Comparison of ENCODE assay signal across 15 mouse cellular contexts in genomic region chr10:43943736-43944135, GRCm38 (mm10). TPM values are rescaled to one million over a fixed set of nuclear protein-coding genes. Genes with fewer than 3 reads are reported as not detected.
A peak's percentile ranks its signal among the peaks of the same experiment; 100 is the strongest.
DNase-seq lines count a peak whose midpoint lies in the region; ATAC-seq and TF ChIP-seq lines count a peak whose summit lies in the region.
"Had no signal": no experiment of that assay in that cellular context is flagged by ENCODE, and none has a peak within 500 bp of the region (broad histone marks: within the 10 kb centered on the region; RNA-seq: fewer than 3 reads in every experiment).

No protein-coding gene starts in this region.

- no peak for ATAC-seq in hindbrain, embryonic 16.5 days
- ATAC-seq in lung, embryonic 14.5 days (ENCODE audit: insufficient read depth): no peak
- ATAC-seq: CD4-positive, CD25-positive, alpha-beta regulatory T cell, adult 4 months had no signal

- no peak overlapping the region for H3K4me2 ChIP-seq in hindbrain, embryonic 16.5 days (ENCODE audit: low read length)
- H3K4me2 ChIP-seq in lung, embryonic 14.5 days: no peak overlapping the region
- H3K4me2 ChIP-seq: embryonic facial prominence, embryonic 13.5 days; forebrain, embryonic 12.5 days; liver, embryonic 13.5 days had no signal

- no peak for TF ChIP-seq CTCF in lung, embryonic 14.5 days (IDR thresholded peaks at IDR 0.05; ENCODE audit: low read depth)

- no peak for DNase-seq in hindbrain, embryonic 10.5 days (ENCODE audit: low spot score)
- peak; percentile 9 for DNase-seq in lung, embryonic 14.5 days
- DNase-seq in lung, adult 18-20 months: no peak
- DNase-seq in Muller cell, postnatal 12 days (ENCODE audit: inconsistent ontology term): peak; percentile 89
- peak; percentile 21 to 38 for DNase-seq in kidney, postnatal 36 days
- no peak for DNase-seq in cerebellum, postnatal 25 days
- DNase-seq in urinary bladder, postnatal 14 days (ENCODE audit: low spot score): no peak
- DNase-seq: cerebellum, adult 9-11 months; liver, embryonic 13.5 days; lung, postnatal 4 days; thymus, adult 2 months had no signal

- H3K27me3 ChIP-seq in hindbrain, embryonic 10.5 days (ENCODE audit: insufficient read depth, poor library complexity, severe bottlenecking): no peaks in the 10 kb centered on the region
- H3K27me3 ChIP-seq in hindbrain, embryonic 16.5 days (replicated peaks; ENCODE audit: control insufficient read depth, insufficient read depth, low read length): no peaks in the 10 kb centered on the region
- H3K27me3 ChIP-seq in lung, embryonic 14.5 days (ENCODE audit: insufficient read depth, low read length): no peaks in the 10 kb centered on the region
- H3K27me3 ChIP-seq: embryonic facial prominence, embryonic 13.5 days; forebrain, embryonic 12.5 days; liver, embryonic 13.5 days had no signal

- no peaks in the 10 kb centered on the region for H3K9me3 ChIP-seq in hindbrain, embryonic 10.5 days
- H3K9me3 ChIP-seq in hindbrain, embryonic 16.5 days (ENCODE audit: control insufficient read depth, low read length): no peaks in the 10 kb centered on the region
- no peaks in the 10 kb centered on the region for H3K9me3 ChIP-seq in lung, embryonic 14.5 days (ENCODE audit: low read depth, low read length)
- H3K9me3 ChIP-seq: embryonic facial prominence, embryonic 13.5 days; forebrain, embryonic 12.5 days; liver, embryonic 13.5 days had no signal

- no peak overlapping the region for H3K9ac ChIP-seq in hindbrain, embryonic 16.5 days (ENCODE audit: low read depth, low read length)
- H3K9ac ChIP-seq in lung, embryonic 14.5 days: no peak overlapping the region
- H3K9ac ChIP-seq: embryonic facial prominence, embryonic 13.5 days; forebrain, embryonic 12.5 days; liver, embryonic 13.5 days had no signal

- peaks cover 17% of the 10 kb centered on the region for H3K4me1 ChIP-seq in hindbrain, embryonic 10.5 days (replicated peaks)
- H3K4me1 ChIP-seq in hindbrain, embryonic 16.5 days (ENCODE audit: control insufficient read depth, insufficient read depth, low read depth, low read length): no peaks in the 10 kb centered on the region
- no peaks in the 10 kb centered on the region for H3K4me1 ChIP-seq in lung, embryonic 14.5 days (ENCODE audit: insufficient read depth)
- H3K4me1 ChIP-seq: embryonic facial prominence, embryonic 13.5 days; liver, embryonic 13.5 days had no signal

- no peak overlapping the region for H3K4me3 ChIP-seq in hindbrain, embryonic 10.5 days
- no peak overlapping the region for H3K4me3 ChIP-seq in hindbrain, embryonic 16.5 days (ENCODE audit: low read length)
- H3K4me3 ChIP-seq in lung, embryonic 14.5 days (ENCODE audit: low read depth, low read length): no peak overlapping the region
- H3K4me3 ChIP-seq: embryonic facial prominence, embryonic 13.5 days; forebrain, embryonic 12.5 days; liver, embryonic 13.5 days had no signal

- H3K27ac ChIP-seq in hindbrain, embryonic 10.5 days: peak overlapping the region; percentile 35; the same call in 1 of the 2 replicates
- no peak overlapping the region for H3K27ac ChIP-seq in hindbrain, embryonic 16.5 days (ENCODE audit: low read depth, low read length)
- no peak overlapping the region for H3K27ac ChIP-seq in lung, embryonic 14.5 days (ENCODE audit: low read depth)
- H3K27ac ChIP-seq: embryonic facial prominence, embryonic 13.5 days; forebrain, embryonic 12.5 days; liver, embryonic 13.5 days had no signal

- 58% methylated on average over 4 of the region's 4 CpGs for WGBS in hindbrain, embryonic 10.5 days
- 33% methylated on average over 4 of the region's 4 CpGs for WGBS in hindbrain, embryonic 16.5 days
- 57% methylated on average over 4 of the region's 4 CpGs for WGBS in lung, embryonic 14.5 days

- peaks cover 28% of the 10 kb centered on the region for H3K36me3 ChIP-seq in hindbrain, embryonic 10.5 days
- H3K36me3 ChIP-seq in hindbrain, embryonic 16.5 days (ENCODE audit: control insufficient read depth, insufficient read depth, low read length): no peaks in the 10 kb centered on the region
- 0 out of 2 replicates have a peak, but pooled peaks cover 7% of the 10 kb centered on the region for H3K36me3 ChIP-seq in lung, embryonic 14.5 days (ENCODE audit: insufficient read depth)

RNA-seq across cellular contexts. Expression of gene Rtn4ip1, which starts 42.1 kb away (rescaled TPM):
- polyA plus RNA-seq in hindbrain, embryonic 10.5 days (2016; fragmentation: Nextera tagmentation; extraction: Ambion mirVana): 17.5 and 20.2 TPM in 2 replicates
- polyA plus RNA-seq in hindbrain, embryonic 16.5 days (2015; fragmentation: Nextera tagmentation; extraction: Ambion mirVana): 16.0 and 16.4 TPM in 2 replicates
- polyA plus RNA-seq in lung, embryonic 14.5 days (2014; fragmentation: Nextera tagmentation; extraction: Ambion mirVana): 15.0 TPM in 2 replicates

RNA-seq across cellular contexts. Expression of gene Qrsl1, which starts 42.2 kb away (rescaled TPM):
- 24.8 and 27.9 TPM in 2 replicates for polyA plus RNA-seq in hindbrain, embryonic 10.5 days (2016; fragmentation: Nextera tagmentation; extraction: Ambion mirVana)
- polyA plus RNA-seq in hindbrain, embryonic 16.5 days (2015; fragmentation: Nextera tagmentation; extraction: Ambion mirVana): 22.8 and 26.1 TPM in 2 replicates
- polyA plus RNA-seq in lung, embryonic 14.5 days (2014; fragmentation: Nextera tagmentation; extraction: Ambion mirVana): 24.1 and 26.3 TPM in 2 replicates

Comparison
In these comparisons a context has a peak if more than half of its experiments do, and no peak if none do; other contexts are left out.
1. DNase-seq: peak in lung, embryonic 14.5 days (single experiment), Muller cell, postnatal 12 days (single experiment) and kidney, postnatal 36 days (2 of 2); none in hindbrain, embryonic 10.5 days (single experiment), lung, adult 18-20 months (0 of 2), cerebellum, postnatal 25 days (0 of 2) and urinary bladder, postnatal 14 days (single experiment).